Mouse (Mus musculus) forebrain, embryonic 11.5 days (tissue): ENCODE data around the gene Gm43738. TPM values are rescaled to one million over a fixed set of nuclear protein-coding genes. Genes with fewer than 3 reads are reported as not detected.
A peak's percentile ranks its signal among the peaks of the same experiment; 100 is the strongest.

Experiments used
- ATAC-seq: fragments of 200-750 bp; cut with Nextera tagmentation; replicated peaks from 2 replicates; pipeline ENCODE4 v1.8.0; 2017; ENCODE audit warnings: moderate TSS enrichment; ENCODE audit not compliant: low FRiP score
- DNase-seq: peaks from one replicate; pipeline ENCODE4 v3.0.0-alpha.2; 2017; ENCODE audit warnings: low spot score
- H3K27ac ChIP-seq: fragments of 300-500 bp; sonication (generic); 2 replicates; pipeline ENCODE4 v1.5.1; 2014; ENCODE audit warnings: low read depth, low read length
- H3K27me3 ChIP-seq: fragments of 300-500 bp; sonication (generic); 2 replicates; pipeline ENCODE4 v1.6.1; 2014; ENCODE audit warnings: mild to moderate bottlenecking, low read length, mixed read lengths; ENCODE audit not compliant: control insufficient read depth, insufficient read depth
- H3K36me3 ChIP-seq: fragments of 300-500 bp; sonication (generic); 2 replicates; pipeline ENCODE4 v1.6.1; 2014; ENCODE audit warnings: mild to moderate bottlenecking, low read length, moderate library complexity, mixed read lengths; ENCODE audit not compliant: control insufficient read depth, insufficient read depth
- H3K4me1 ChIP-seq: fragments of 300-500 bp; sonication (generic); replicated peaks from 2 replicates; pipeline ENCODE4 v1.6.1; 2014; ENCODE audit warnings: low read length, mixed read lengths; ENCODE audit not compliant: control insufficient read depth, insufficient read depth
- H3K4me2 ChIP-seq: fragments of 300-500 bp; sonication (generic); 2 replicates; pipeline ENCODE4 v1.6.1; 2014; ENCODE audit warnings: low read depth, mild to moderate bottlenecking, low read length, moderate library complexity, mixed read lengths; ENCODE audit not compliant: severe bottlenecking
- H3K4me3 ChIP-seq: fragments of 300-500 bp; sonication (generic); 2 replicates; pipeline ENCODE4 v1.5.1; 2014; ENCODE audit warnings: low read depth, low read length
- H3K9ac ChIP-seq: fragments of 300-500 bp; sonication (generic); 2 replicates; pipeline ENCODE4 v1.6.1; 2014; ENCODE audit warnings: low read length
- H3K9me3 ChIP-seq: fragments of 300-500 bp; sonication (generic); 2 replicates; pipeline ENCODE4 v1.6.1; 2016; ENCODE audit warnings: low read length, mixed read lengths; ENCODE audit not compliant: control insufficient read depth
- WGBS: fragments of 180-500 bp; shearing (Covaris S2); extraction: QIAGEN DNeasy Blood & Tissue Kit; methylation state at CpG from one replicate; pipeline ENCODE4 v1.1.7; 2014; 5-methylcytosine and 5-hydroxymethylcytosine counted together
- polyA plus RNA-seq: library from polyadenylated mRNA; unstranded; fragments of >200 nt; fragmentation: Nextera tagmentation; extraction: Ambion mirVana; gene quantifications from 2 replicates; pipeline ENCODE4 v1.2.1, GENCODE M21; 2014

Gene Gm43738
- polyA plus RNA-seq: not detected in 2 replicates

- peaks cover 3% of the 10 kb centered on the region; the same call in 1 of the 2 replicates for H3K36me3 ChIP-seq
- WGBS: 53% methylated on average over 7 of the region's 7 CpGs
- H3K27ac ChIP-seq: 0 out of 2 replicates have a peak within 1 kb of the TSS, but pooled peaks have one; percentile 50
- peak; percentile 54 for DNase-seq
- peak within 1 kb of the TSS; percentile 78 for H3K9ac ChIP-seq
- no peaks in the 10 kb centered on the region for H3K27me3 ChIP-seq
- H3K4me1 ChIP-seq: peaks cover 11% of the 10 kb centered on the region
- H3K4me2 ChIP-seq: peak within 1 kb of the TSS; percentile 86
- ATAC-seq: no peak
- peak within 1 kb of the TSS; percentile 77 for H3K4me3 ChIP-seq
- H3K9me3 ChIP-seq: no peaks in the 10 kb centered on the region
These were observed at the start of gene Gm43738 for GRCm38 (mm10) chr3:89100811-89101210. Gene Gm43738 (minus strand): TSS chr3:89101099.

GRCm38 (mm10) chr3:89148567-89148966, 47.7 kb upstream of the Gm43738 start:
- Histone ChIP-seq H3K4me1 (peaks cover 6% of the 10 kb centered on the region; the same call in 1 of the 2 replicates), H3K36me3 (no peaks in the 10 kb centered on the region), H3K4me2 (no peak overlapping the region), H3K4me3 (no peak overlapping the region), H3K9ac (no peak overlapping the region), H3K27me3 (peaks cover 5% of the 10 kb centered on the region), H3K9me3 (no peaks in the 10 kb centered on the region), H3K27ac (no peak overlapping the region)
- ATAC-seq: no peak
- DNase-seq: peak; percentile 42
- WGBS: 68% methylated on average over 14 of the region's 14 CpGs

- no peak overlapping the region for H3K9ac ChIP-seq
These were observed 47.0 kb upstream of the Gm43738 start for GRCm38 (mm10) chr3:89147979-89148311.

GRCm38 (mm10) chr3:89147101-89147978, 46.4 kb upstream of the Gm43738 start:
- no peaks in the 10 kb centered on the region for H3K36me3 ChIP-seq
- H3K27me3 ChIP-seq: peaks cover 5% of the 10 kb centered on the region
- peak overlapping the region; percentile 32 for H3K4me2 ChIP-seq
- H3K4me3 ChIP-seq: no peak overlapping the region
- H3K9ac ChIP-seq: no peak overlapping the region
- DNase-seq: no peak
- H3K4me1 ChIP-seq: peaks cover 6% of the 10 kb centered on the region; the same call in 1 of the 2 replicates
- H3K27ac ChIP-seq: no peak overlapping the region
- 22% methylated on average over 26 of the region's 26 CpGs for WGBS
- ATAC-seq: peak; percentile 28; the same call in 1 of the 2 replicates
- no peaks in the 10 kb centered on the region for H3K9me3 ChIP-seq

More at GRCm38 (mm10) chr3:89147979-89148311, 47.0 kb upstream of the Gm43738 start:
- peak; percentile 52 for DNase-seq
- Histone ChIP-seq H3K4me2 (peak overlapping the region; percentile 32), H3K4me3 (no peak overlapping the region), H3K27me3 (peaks cover 5% of the 10 kb centered on the region), H3K27ac (no peak overlapping the region), H3K36me3 (no peaks in the 10 kb centered on the region), H3K9me3 (no peaks in the 10 kb centered on the region), H3K4me1 (peaks cover 6% of the 10 kb centered on the region; the same call in 1 of the 2 replicates)
- 13% methylated on average over 15 of the region's 15 CpGs for WGBS
- no peak for ATAC-seq

GRCm38 (mm10) chr3:89145566-89145965, 44.7 kb upstream of the Gm43738 start:
- Histone ChIP-seq H3K4me2 (no peak overlapping the region), H3K27me3 (peaks cover 5% of the 10 kb centered on the region), H3K9ac (no peak overlapping the region), H3K9me3 (no peaks in the 10 kb centered on the region), H3K27ac (no peak overlapping the region), H3K4me3 (no peak overlapping the region), H3K36me3 (no peaks in the 10 kb centered on the region), H3K4me1 (peaks cover 6% of the 10 kb centered on the region; the same call in 1 of the 2 replicates)
- WGBS: 17% methylated on average over 8 of the region's 8 CpGs
- ATAC-seq (no peak), DNase-seq (no peak)

GRCm38 (mm10) chr3:89144821-89145220, 43.9 kb upstream of the Gm43738 start:
- Histone ChIP-seq H3K27ac (no peak overlapping the region), H3K4me2 (no peak overlapping the region), H3K4me3 (no peak overlapping the region), H3K27me3 (peaks cover 5% of the 10 kb centered on the region), H3K9ac (no peak overlapping the region), H3K9me3 (no peaks in the 10 kb centered on the region), H3K4me1 (peaks cover 6% of the 10 kb centered on the region; the same call in 1 of the 2 replicates), H3K36me3 (no peaks in the 10 kb centered on the region)
- WGBS: 87% methylated on average over 10 of the region's 10 CpGs
- no peak for ATAC-seq
- DNase-seq: no peak

- Histone ChIP-seq H3K9ac (no peak overlapping the region), H3K36me3 (no peaks in the 10 kb centered on the region), H3K4me3 (no peak overlapping the region), H3K4me1 (no peaks in the 10 kb centered on the region; the same call in 1 of the 2 replicates), H3K9me3 (no peaks in the 10 kb centered on the region), H3K27me3 (no peaks in the 10 kb centered on the region), H3K27ac (no peak overlapping the region), H3K4me2 (no peak overlapping the region)
- ATAC-seq (no peak), DNase-seq (no peak)
- 39% methylated on average over 9 of the region's 9 CpGs for WGBS
These were observed 35.5 kb upstream of the Gm43738 start for GRCm38 (mm10) chr3:89136365-89136764.

- DNase-seq (no peak), ATAC-seq (no peak)
- no peak within 1 kb of the TSS for H3K9ac ChIP-seq
- peak within 1 kb of the TSS; percentile 9; the same call in 1 of the 2 replicates for H3K4me3 ChIP-seq
- H3K27me3 ChIP-seq: no peaks in the 10 kb centered on the region
- 58% methylated on average over 3 of the region's 3 CpGs for WGBS
- H3K4me1 ChIP-seq: no peaks in the 10 kb centered on the region; the same call in 1 of the 2 replicates
- H3K9me3 ChIP-seq: no peaks in the 10 kb centered on the region
- H3K4me2 ChIP-seq: no peak within 1 kb of the TSS
- no peaks in the 10 kb centered on the region for H3K36me3 ChIP-seq
- no peak within 1 kb of the TSS for H3K27ac ChIP-seq
These were observed 35.1 kb upstream of the Gm43738 start, which contains the start of gene Pklr for GRCm38 (mm10) chr3:89135958-89136357. Gene Pklr (plus strand): TSS chr3:89136142.
